Mouse (Mus musculus): ENCODE results near the gene Psmd11.

GRCm38 (mm10) chr11:80484191-80484791 lies 55.9 kb downstream of the Psmd11 start:
- no peak for TF ChIP-seq CTCF (IDR thresholded peaks at IDR 0.05; ENCODE audit: low read depth, low read length)
- no peak for TF ChIP-seq POLR2A (IDR thresholded peaks at IDR 0.05; ENCODE audit: borderline replicate concordance, low read depth, low read length)

Data from bone marrow macrophage, adult 2 months (primary cell).